In the genomic region with DNA sequence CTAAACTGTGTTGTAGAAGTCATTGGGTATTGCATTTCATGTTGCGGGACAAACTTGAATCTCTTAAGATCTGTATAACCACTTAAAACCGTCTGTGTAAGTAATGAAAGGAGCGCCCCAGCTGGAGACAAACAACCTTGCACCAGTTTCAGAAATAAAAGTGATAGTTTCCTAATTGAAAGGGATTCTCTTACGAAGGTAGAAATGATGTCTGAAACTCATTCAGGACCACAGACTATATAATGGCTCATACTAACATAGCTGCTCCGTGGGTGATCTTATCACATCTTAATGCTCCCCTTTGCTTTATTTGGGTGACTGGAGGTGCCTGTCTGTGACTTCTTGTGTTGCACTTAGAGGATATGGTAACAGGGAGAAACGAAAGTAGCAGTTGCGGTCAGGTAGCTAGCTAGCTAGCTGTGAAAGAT, we compare ENCODE assay signal across 8 mouse cellular contexts. TPM values are rescaled to one million over a fixed set of nuclear protein-coding genes. Genes with fewer than 3 reads are reported as not detected.
DNase-seq lines count a peak whose midpoint lies in the region; ATAC-seq and TF ChIP-seq lines count a peak whose summit lies in the region.

No protein-coding gene starts in this region.

- ATAC-seq in forebrain, embryonic 14.5 days = no peak
- no peak for ATAC-seq in kidney, postnatal 0 days (replicated peaks; ENCODE audit: low FRiP score, low read depth)
- no peak for ATAC-seq in midbrain, postnatal 0 days (ENCODE audit: low FRiP score)

- peak; percentile 23 for DNase-seq in heart, adult 8-10 months (ENCODE audit: low spot score)
- DNase-seq in heart, adult 9 months (ENCODE audit: low spot score in 2 of 2) = no peak
- peak; percentile 25 for DNase-seq in MEL-GATA-1-ER (ENCODE audit: extremely low read depth, low read depth)
- DNase-seq in forebrain, embryonic 14.5 days (ENCODE audit: low spot score) = peak; percentile 48
- DNase-seq in kidney, postnatal 0 days (ENCODE audit: low spot score) = peak; percentile 79
- DNase-seq in midbrain, postnatal 0 days (ENCODE audit: low spot score) = peak; percentile 51
- no peak for DNase-seq in layer of hippocampus, adult 8-10 months (ENCODE audit: low spot score in 2 of 2)
- no peak for DNase-seq in gastrocnemius, adult 8-10 months (ENCODE audit: low spot score in 2 of 2)

- peak overlapping the region; percentile 84 for H3K4me2 ChIP-seq in forebrain, embryonic 14.5 days (ENCODE audit: low read length)
- H3K4me2 ChIP-seq in kidney, postnatal 0 days (ENCODE audit: low read length) = peak overlapping the region; percentile 68
- H3K4me2 ChIP-seq in midbrain, postnatal 0 days (ENCODE audit: low read depth, low read length, poor library complexity, severe bottlenecking) = peak overlapping the region; percentile 62

- H3K9ac ChIP-seq in forebrain, embryonic 14.5 days (ENCODE audit: low read length) = peak overlapping the region; percentile 82; the same call in 1 of the 2 replicates
- peak overlapping the region; percentile 60; the same call in 1 of the 2 replicates for H3K9ac ChIP-seq in kidney, postnatal 0 days (ENCODE audit: low read depth, low read length)
- H3K9ac ChIP-seq in midbrain, postnatal 0 days (replicated peaks; ENCODE audit: low read length, poor library complexity, severe bottlenecking) = 0 out of 2 replicates have a peak overlapping the region, but pooled peaks have one; percentile 94

- 29% methylated on average over 7 of the region's 7 CpGs for WGBS in forebrain, embryonic 14.5 days
- WGBS in kidney, postnatal 0 days = 23% methylated on average over 7 of the region's 7 CpGs
- 31% methylated on average over 7 of the region's 7 CpGs for WGBS in midbrain, postnatal 0 days

- peak; percentile 51 for TF ChIP-seq CTCF in kidney, postnatal 0 days (IDR thresholded peaks at IDR 0.05; ENCODE audit: low read depth)
- TF ChIP-seq CTCF in midbrain, postnatal 0 days (IDR thresholded peaks at IDR 0.05) = peak; percentile 54

- H3K36me3 ChIP-seq in forebrain, embryonic 14.5 days (ENCODE audit: control insufficient read depth, insufficient read depth, low read length) = no peaks in the 10 kb centered on the region
- no peaks in the 10 kb centered on the region for H3K36me3 ChIP-seq in kidney, postnatal 0 days (ENCODE audit: insufficient read depth, low read length)
- H3K36me3 ChIP-seq in midbrain, postnatal 0 days (ENCODE audit: insufficient read depth, low read length) = no peaks in the 10 kb centered on the region

- H3K27me3 ChIP-seq in forebrain, embryonic 14.5 days (replicated peaks; ENCODE audit: control insufficient read depth, insufficient read depth, low read length) = no peaks in the 10 kb centered on the region
- no peaks in the 10 kb centered on the region for H3K27me3 ChIP-seq in kidney, postnatal 0 days (ENCODE audit: insufficient read depth, low read length)
- no peaks in the 10 kb centered on the region for H3K27me3 ChIP-seq in midbrain, postnatal 0 days (ENCODE audit: insufficient read depth, low read length)

- no peaks in the 10 kb centered on the region for H3K9me3 ChIP-seq in forebrain, embryonic 14.5 days (replicated peaks; ENCODE audit: control insufficient read depth, low read length)
- no peaks in the 10 kb centered on the region for H3K9me3 ChIP-seq in kidney, postnatal 0 days (replicated peaks; ENCODE audit: low read length)
- no peaks in the 10 kb centered on the region for H3K9me3 ChIP-seq in midbrain, postnatal 0 days (ENCODE audit: low read length)

- H3K4me3 ChIP-seq in forebrain, embryonic 14.5 days (ENCODE audit: low read depth, low read length) = peak overlapping the region; percentile 83
- peak overlapping the region; percentile 61 for H3K4me3 ChIP-seq in kidney, postnatal 0 days (replicated peaks; ENCODE audit: low read depth, low read length)
- H3K4me3 ChIP-seq in midbrain, postnatal 0 days (ENCODE audit: low read depth, low read length) = peak overlapping the region; percentile 89

- no peak overlapping the region for H3K27ac ChIP-seq in forebrain, embryonic 14.5 days (ENCODE audit: low read depth, low read length)
- H3K27ac ChIP-seq in kidney, postnatal 0 days = no peak overlapping the region
- H3K27ac ChIP-seq in midbrain, postnatal 0 days (ENCODE audit: low read depth, low read length) = no peak overlapping the region

- peaks cover 4% of the 10 kb centered on the region for H3K4me1 ChIP-seq in forebrain, embryonic 14.5 days (ENCODE audit: control insufficient read depth, insufficient read depth, low read length)
- H3K4me1 ChIP-seq in kidney, postnatal 0 days (replicated peaks; ENCODE audit: insufficient read depth, low read length) = no peaks in the 10 kb centered on the region
- peaks cover 12% of the 10 kb centered on the region for H3K4me1 ChIP-seq in midbrain, postnatal 0 days (ENCODE audit: insufficient read depth, low read length)

RNA-seq across cellular contexts. Expression of a gene that starts 1.3 kb away (rescaled TPM):
- total RNA-seq in heart, adult 8-10 months (2022) = 10 to 100 TPM; 29.4 to 83.7 (median 46.4) TPM
- 21.2 and 26.7 TPM in 2 replicates for polyA plus RNA-seq in forebrain, embryonic 14.5 days (2014; fragmentation: Nextera tagmentation; extraction: Ambion mirVana)
- polyA plus RNA-seq in kidney, postnatal 0 days (2015; fragmentation: Nextera tagmentation; extraction: Ambion mirVana) = 11.8 and 12.7 TPM in 2 replicates
- total RNA-seq in midbrain, postnatal 0 days (2014; rRNA removed) = 153 and 159 TPM in 2 replicates
- polyA plus RNA-seq in midbrain, postnatal 0 days (2015; fragmentation: Nextera tagmentation; extraction: Ambion mirVana) = 25.3 and 34.2 TPM in 2 replicates
- 100 to 1,000 TPM; 136 to 227 (median 220) TPM for total RNA-seq in layer of hippocampus, adult 8-10 months (2022)
- total RNA-seq in gastrocnemius, adult 8-10 months (2022) = 10 to 100 TPM; 20.6 to 60.0 (median 34.2) TPM

Comparison
In these comparisons a context has a peak if more than half of its experiments do, and no peak if none do; other contexts are left out.
1. DNase-seq: peak in heart, adult 8-10 months (single experiment), MEL-GATA-1-ER (single experiment), forebrain, embryonic 14.5 days (single experiment), kidney, postnatal 0 days (single experiment) and midbrain, postnatal 0 days (single experiment); none in heart, adult 9 months (0 of 2), layer of hippocampus, adult 8-10 months (0 of 2) and gastrocnemius, adult 8-10 months (0 of 2).
2. Peak in every context shown above with its lines, with median percentiles within 50 percentile points of each other: H3K4me2 ChIP-seq, H3K4me3 ChIP-seq and H3K9ac ChIP-seq.